Mouse (Mus musculus) embryonic facial prominence, embryonic 12.5 days (tissue): Measurements from ENCODE around the gene 2610528J11Rik. TPM values are rescaled to one million over a fixed set of nuclear protein-coding genes. Genes with fewer than 3 reads are reported as not detected.

Experiments used
- ATAC-seq: fragments of 200-750 bp; cut with Nextera tagmentation; 2 replicates; pipeline ENCODE4 v1.8.0; 2017; ENCODE audit not compliant: insufficient number of reproducible peaks, insufficient read depth, low FRiP score, low TSS enrichment
- H3K27ac ChIP-seq: fragments of 300-500 bp; sonication (generic); 2 replicates; pipeline ENCODE4 v1.5.1; 2016; ENCODE audit warnings: mild to moderate bottlenecking
- H3K27me3 ChIP-seq: fragments of 300-500 bp; sonication (generic); 2 replicates; pipeline ENCODE4 v1.6.1; 2016; ENCODE audit warnings: mild to moderate bottlenecking, moderate library complexity
- H3K36me3 ChIP-seq: fragments of 300-500 bp; sonication (generic); 2 replicates; pipeline ENCODE4 v1.6.1; 2016; ENCODE audit warnings: mild to moderate bottlenecking
- H3K4me1 ChIP-seq: fragments of 300-500 bp; sonication (generic); 2 replicates; pipeline ENCODE4 v1.6.1; 2016
- H3K4me2 ChIP-seq: fragments of 300-500 bp; sonication (generic); replicated peaks from 2 replicates; pipeline ENCODE4 v1.6.1; 2016; ENCODE audit warnings: mild to moderate bottlenecking, moderate library complexity
- H3K4me3 ChIP-seq: fragments of 300-500 bp; sonication (generic); 2 replicates; pipeline ENCODE4 v1.5.1; 2016; ENCODE audit warnings: mild to moderate bottlenecking
- H3K9ac ChIP-seq: fragments of 300-500 bp; sonication (generic); 2 replicates; pipeline ENCODE4 v1.6.1; 2016; ENCODE audit warnings: mild to moderate bottlenecking, moderate library complexity
- H3K9me3 ChIP-seq: fragments of 300-500 bp; sonication (generic); 2 replicates; pipeline ENCODE4 v1.6.1; 2016; ENCODE audit warnings: mild to moderate bottlenecking, moderate library complexity
- WGBS: fragments of 180-500 bp; shearing (Covaris S2); methylation state at CpG from one replicate; pipeline ENCODE4 v1.1.7; 2016; 5-methylcytosine and 5-hydroxymethylcytosine counted together
- polyA plus RNA-seq: library from polyadenylated mRNA; unstranded; fragments of >200 nt; fragmentation: Nextera tagmentation; extraction: Ambion mirVana; gene quantifications from 2 replicates; pipeline ENCODE4 v1.2.1, GENCODE M21; 2016

2610528J11Rik gene
- polyA plus RNA-seq, 1 experiment from 2014 or later: 1.8 TPM

- Histone ChIP-seq H3K4me3 (no peak overlapping the region), H3K4me2 (no peak overlapping the region), H3K4me1 (0 out of 2 replicates have a peak, but pooled peaks cover 2% of the 10 kb centered on the region), H3K27me3 (0 out of 2 replicates have a peak, but pooled peaks cover 2% of the 10 kb centered on the region), H3K27ac (no peak overlapping the region), H3K9me3 (no peaks in the 10 kb centered on the region), H3K9ac (no peak overlapping the region), H3K36me3 (no peaks in the 10 kb centered on the region)
- WGBS: 86% methylated on average over 7 of the region's 7 CpGs
- ATAC-seq: no peak
Observed at GRCm38 (mm10) chr4:118522248-118522647, 4.6 kb upstream of the 2610528J11Rik start.

- no peak for ATAC-seq
- no peak overlapping the region for H3K4me2 ChIP-seq
- H3K9me3 ChIP-seq: no peaks in the 10 kb centered on the region
- H3K36me3 ChIP-seq: no peaks in the 10 kb centered on the region
- H3K27ac ChIP-seq: no peak overlapping the region
- no peaks in the 10 kb centered on the region for H3K4me1 ChIP-seq
- 83% methylated on average over 7 of the region's 7 CpGs for WGBS
- H3K4me3 ChIP-seq: no peak overlapping the region
- no peak overlapping the region for H3K9ac ChIP-seq
- H3K27me3 ChIP-seq: no peaks in the 10 kb centered on the region
Observed at GRCm38 (mm10) chr4:118523976-118524375, 2.8 kb upstream of the 2610528J11Rik start.

- H3K4me1 ChIP-seq: no peaks in the 10 kb centered on the region
- 65% methylated on average over 3 of the region's 3 CpGs for WGBS
- ATAC-seq: no peak
Observed at GRCm38 (mm10) chr4:118525779-118526178, 1.0 kb upstream of the 2610528J11Rik start.

GRCm38 (mm10) chr4:118527335-118527681 lies 509 bp downstream of the 2610528J11Rik start:
- ATAC-seq: no peak
- WGBS: 41% methylated on average over 5 of the region's 5 CpGs
- Histone ChIP-seq H3K27ac (no peak overlapping the region), H3K36me3 (no peaks in the 10 kb centered on the region), H3K4me2 (0 out of 2 replicates have a peak overlapping the region, but pooled peaks have one; percentile 6), H3K9ac (no peak overlapping the region), H3K9me3 (no peaks in the 10 kb centered on the region), H3K4me1 (no peaks in the 10 kb centered on the region), H3K4me3 (no peak overlapping the region), H3K27me3 (no peaks in the 10 kb centered on the region)

More at GRCm38 (mm10) chr4:118525779-118526178, 1.0 kb upstream of the 2610528J11Rik start:
- Histone ChIP-seq H3K9ac (no peak overlapping the region), H3K9me3 (no peaks in the 10 kb centered on the region), H3K27me3 (no peaks in the 10 kb centered on the region), H3K27ac (no peak overlapping the region), H3K4me2 (no peak overlapping the region), H3K4me3 (no peak overlapping the region), H3K36me3 (no peaks in the 10 kb centered on the region)

- H3K9me3 ChIP-seq: no peaks in the 10 kb centered on the region
- no peak overlapping the region for H3K27ac ChIP-seq
Observed at GRCm38 (mm10) chr4:118527720-118528119, 921 bp downstream of the 2610528J11Rik start.

GRCm38 (mm10) chr4:118532663-118533062 lies 5.9 kb downstream of the 2610528J11Rik start:
- no peaks in the 10 kb centered on the region for H3K4me1 ChIP-seq
- 76% methylated on average over 5 of the region's 5 CpGs for WGBS
- H3K27ac ChIP-seq: no peak overlapping the region
- H3K27me3 ChIP-seq: no peaks in the 10 kb centered on the region
- ATAC-seq: no peak
- H3K36me3 ChIP-seq: no peaks in the 10 kb centered on the region
- no peak overlapping the region for H3K4me2 ChIP-seq
- no peaks in the 10 kb centered on the region for H3K9me3 ChIP-seq
- no peak overlapping the region for H3K9ac ChIP-seq
- H3K4me3 ChIP-seq: no peak overlapping the region

More at GRCm38 (mm10) chr4:118527720-118528119, 921 bp downstream of the 2610528J11Rik start:
- H3K4me1 ChIP-seq: no peaks in the 10 kb centered on the region
- whole genome bisulfite sequencing: 80% methylated on average over 6 of the region's 6 CpGs
- no peak for ATAC-seq
- no peak overlapping the region for H3K4me2 ChIP-seq
- H3K4me3 ChIP-seq: no peak overlapping the region
- no peak overlapping the region for H3K9ac ChIP-seq
- H3K27me3 ChIP-seq: no peaks in the 10 kb centered on the region
- H3K36me3 ChIP-seq: no peaks in the 10 kb centered on the region

GRCm38 (mm10) chr4:118533156-118533555 lies 6.4 kb downstream of the 2610528J11Rik start:
- WGBS: 55% methylated on average over 3 of the region's 4 CpGs
- Histone ChIP-seq H3K36me3 (no peaks in the 10 kb centered on the region), H3K9ac (no peak overlapping the region), H3K4me3 (no peak overlapping the region), H3K9me3 (no peaks in the 10 kb centered on the region), H3K4me2 (no peak overlapping the region), H3K4me1 (peaks cover 2% of the 10 kb centered on the region; the same call in 1 of the 2 replicates), H3K27ac (no peak overlapping the region), H3K27me3 (no peaks in the 10 kb centered on the region)
- no peak for ATAC-seq

GRCm38 (mm10) chr4:118533605-118534004 lies 6.8 kb downstream of the 2610528J11Rik start:
- H3K4me2 ChIP-seq: no peak overlapping the region
- no peak overlapping the region for H3K4me3 ChIP-seq
- no peak for ATAC-seq
- no peak overlapping the region for H3K9ac ChIP-seq
- peaks cover 2% of the 10 kb centered on the region; the same call in 1 of the 2 replicates for H3K27me3 ChIP-seq
- H3K9me3 ChIP-seq: no peaks in the 10 kb centered on the region
- H3K36me3 ChIP-seq: no peaks in the 10 kb centered on the region
- H3K27ac ChIP-seq: no peak overlapping the region
- 71% methylated on average over 7 of the region's 7 CpGs for WGBS
- H3K4me1 ChIP-seq: peaks cover 5% of the 10 kb centered on the region; the same call in 1 of the 2 replicates

GRCm38 (mm10) chr4:118535610-118536009 lies 8.8 kb downstream of the 2610528J11Rik start:
- H3K9me3 ChIP-seq: no peaks in the 10 kb centered on the region
- H3K4me3 ChIP-seq: no peak overlapping the region
- H3K36me3 ChIP-seq: no peaks in the 10 kb centered on the region
- no peak for ATAC-seq
- H3K4me1 ChIP-seq: peaks cover 15% of the 10 kb centered on the region
- no peak overlapping the region for H3K9ac ChIP-seq
- no peak overlapping the region for H3K4me2 ChIP-seq
- H3K27me3 ChIP-seq: peaks cover 5% of the 10 kb centered on the region; the same call in 1 of the 2 replicates
- WGBS: 81% methylated on average over 6 of the region's 6 CpGs
- no peak overlapping the region for H3K27ac ChIP-seq

- no peak overlapping the region for H3K27ac ChIP-seq
- ATAC-seq: no peak
- H3K9me3 ChIP-seq: no peaks in the 10 kb centered on the region
- no peak overlapping the region for H3K4me2 ChIP-seq
- peaks cover 17% of the 10 kb centered on the region for H3K4me1 ChIP-seq
- H3K9ac ChIP-seq: no peak overlapping the region
- no peaks in the 10 kb centered on the region for H3K36me3 ChIP-seq
- 38% methylated on average over 6 of the region's 6 CpGs for WGBS
- peaks cover 10% of the 10 kb centered on the region; the same call in 1 of the 2 replicates for H3K27me3 ChIP-seq
- no peak overlapping the region for H3K4me3 ChIP-seq
Observed at GRCm38 (mm10) chr4:118537801-118538200, 11.0 kb downstream of the 2610528J11Rik start.

GRCm38 (mm10) chr4:118539904-118540303 lies 13.1 kb downstream of the 2610528J11Rik start:
- Histone ChIP-seq H3K27ac (no peak overlapping the region), H3K9me3 (no peaks in the 10 kb centered on the region), H3K4me2 (no peak overlapping the region), H3K27me3 (peaks cover 10% of the 10 kb centered on the region; the same call in 1 of the 2 replicates), H3K4me1 (peaks cover 24% of the 10 kb centered on the region), H3K9ac (no peak overlapping the region), H3K36me3 (no peaks in the 10 kb centered on the region), H3K4me3 (no peak overlapping the region)
- ATAC-seq: no peak
- WGBS: 15% methylated on average over 10 of the region's 10 CpGs

GRCm38 (mm10) chr4:118542510-118543157 lies 15.8 kb downstream of the 2610528J11Rik start:
- Histone ChIP-seq H3K36me3 (no peaks in the 10 kb centered on the region), H3K4me3 (no peak overlapping the region), H3K9ac (no peak overlapping the region), H3K27me3 (peaks cover 10% of the 10 kb centered on the region; the same call in 1 of the 2 replicates), H3K27ac (no peak overlapping the region), H3K4me2 (peak overlapping the region; percentile 54; the same call in 1 of the 2 replicates), H3K4me1 (peaks cover 24% of the 10 kb centered on the region), H3K9me3 (no peaks in the 10 kb centered on the region)
- WGBS: 41% methylated on average over 9 of the region's 9 CpGs
- ATAC-seq: no peak
